Mouse (Mus musculus): ENCODE data around the gene Hacd4.

DNA sequence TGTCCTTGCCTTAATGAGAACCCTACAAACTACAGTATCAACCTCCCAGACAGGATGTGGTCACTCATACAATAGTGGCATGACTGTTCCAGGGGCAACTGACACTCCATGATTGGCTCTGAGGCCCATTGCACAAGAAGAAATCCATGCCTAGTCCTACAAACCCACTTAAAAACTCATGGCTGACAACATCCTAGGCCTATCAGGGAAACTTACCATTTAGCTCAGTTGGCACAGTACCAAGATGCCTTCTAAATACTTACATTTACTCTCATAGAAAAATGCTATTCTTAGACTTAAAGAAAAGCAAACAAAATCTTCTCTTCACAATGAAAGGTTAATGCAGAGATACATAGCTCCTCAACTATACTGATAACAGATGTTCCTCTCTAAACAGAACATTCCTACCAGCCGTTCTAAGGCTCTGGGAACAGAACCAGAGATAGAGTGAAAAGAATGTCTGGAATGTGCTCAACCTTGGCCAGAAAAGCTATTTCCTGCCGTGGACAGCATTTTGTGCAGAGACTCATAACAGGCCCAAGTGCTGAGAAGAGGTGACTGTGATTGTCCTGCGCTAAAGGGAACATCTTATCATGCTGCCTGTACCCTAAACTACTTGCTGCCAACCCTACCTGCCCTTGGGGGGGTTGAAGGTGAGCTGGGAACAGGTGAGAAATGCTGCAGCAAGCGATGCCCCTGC is 37.9 kb upstream of the Hacd4 start:
- TF ChIP-seq POLR2A (IDR thresholded peaks at IDR 0.05; ENCODE audit: extremely low read depth, insufficient read depth, low read length) (no peak), CTCF (IDR thresholded peaks at IDR 0.05; ENCODE audit: extremely low read depth, insufficient read depth, low read length) (no peak)

All from cortical plate, adult 2 months (tissue).